Mouse (Mus musculus) adrenal gland, postnatal 25 days (tissue): ENCODE measurements around the gene Brf1. TPM values are rescaled to one million over a fixed set of nuclear protein-coding genes. Genes with fewer than 3 reads are reported as not detected.

Source experiments
- microRNA-seq, 2 experiments: library from miRNA; unstranded; fragments of <30 nt; microRNA quantifications; one replicate each; pipeline ENCODE4 v1.2.0; 2021
- total RNA-seq: library from RNA; stranded (reverse); gene quantifications from 2 replicates; pipeline ENCODE4 v1.2.3, GENCODE M21; 2021

Gene Brf1
- total RNA-seq, 1 experiment from 2014 or later, result 68.8 TPM

Small RNA genes within 50 kb of the gene (microRNA-seq; reads per million reads assigned to microRNA genes)
- gene Mir6941, result 0 reads per million in 2 experiments

Other genes starting within 250 kb of the Brf1 start
- 6.4 and 6.8 TPM in 2 replicates for gene Pld4, start 240.0 kb downstream of the Brf1 start, total RNA-seq
- gene Ahnak2, start 198.0 kb downstream of the Brf1 start, total RNA-seq, result 5.1 and 5.7 TPM in 2 replicates
- gene Clba1, start 191.8 kb downstream of the Brf1 start, total RNA-seq, result 7.7 and 10.0 TPM in 2 replicates
- 15.5 and 15.9 TPM in 2 replicates for gene Cdca4, start 171.3 kb downstream of the Brf1 start, total RNA-seq
- 0.12 TPM in 1 of 2 replicates, not detected in the other for gene Gpr132, start 132.5 kb downstream of the Brf1 start, total RNA-seq
- 7.6 and 8.4 TPM in 2 replicates for gene Jag2, start 70.9 kb downstream of the Brf1 start, total RNA-seq
- gene Nudt14, start 58.6 kb downstream of the Brf1 start, total RNA-seq, result 26.6 and 40.7 TPM in 2 replicates
- gene Btbd6, start 24.2 kb downstream of the Brf1 start, total RNA-seq, result 21.7 and 26.8 TPM in 2 replicates
- gene Pacs2, start 13.8 kb upstream of the Brf1 start, total RNA-seq, result 45.6 and 55.5 TPM in 2 replicates
- gene Tex22, start 73.8 kb upstream of the Brf1 start, total RNA-seq, result 0.67 TPM in 1 of 2 replicates, not detected in the other
- gene Mta1, start 97.6 kb upstream of the Brf1 start, total RNA-seq, result 104 and 109 TPM in 2 replicates
- 65.9 and 69.0 TPM in 2 replicates for gene Crip2, start 139.5 kb upstream of the Brf1 start, total RNA-seq
- gene Crip1, start 145.6 kb upstream of the Brf1 start, total RNA-seq, result 28.9 and 30.2 TPM in 2 replicates
- 1.4 and 2.5 TPM in 2 replicates for gene Tedc1, start 155.7 kb upstream of the Brf1 start, total RNA-seq
- 4.1 and 4.3 TPM in 2 replicates for gene Tmem121, start 185.2 kb upstream of the Brf1 start, total RNA-seq